Mouse (Mus musculus) stomach, embryonic 16.5 days (tissue): ENCODE results near the gene Fam207a. TPM values are rescaled to one million over a fixed set of nuclear protein-coding genes. Genes with fewer than 3 reads are reported as not detected.

Experiments used
- ATAC-seq: fragments of 200-750 bp; cut with Nextera tagmentation; 2 replicates; pipeline ENCODE4 v1.8.0; 2017; ENCODE audit warnings: moderate number of reproducible peaks, moderate TSS enrichment; ENCODE audit not compliant: insufficient read depth, low FRiP score
- H3K27ac ChIP-seq: fragments of 300-500 bp; sonication (generic); 2 replicates; pipeline ENCODE4 v1.5.1; 2014; ENCODE audit warnings: low read length
- H3K27me3 ChIP-seq: fragments of 300-500 bp; sonication (generic); 2 replicates; pipeline ENCODE4 v1.6.1; 2014; ENCODE audit warnings: low read length, control low read depth, mixed read lengths; ENCODE audit not compliant: control insufficient read depth, insufficient read depth
- H3K36me3 ChIP-seq: fragments of 300-500 bp; sonication (generic); 2 replicates; pipeline ENCODE4 v1.6.1; 2014; ENCODE audit warnings: low read length; ENCODE audit not compliant: control insufficient read depth, insufficient read depth
- H3K4me1 ChIP-seq: fragments of 300-500 bp; sonication (generic); 2 replicates; pipeline ENCODE4 v1.6.1; 2014; ENCODE audit warnings: low read length, control low read depth, mixed read lengths; ENCODE audit not compliant: control insufficient read depth, insufficient read depth
- H3K4me2 ChIP-seq: fragments of 300-500 bp; sonication (generic); 2 replicates; pipeline ENCODE4 v1.6.1; 2014; ENCODE audit warnings: low read depth, low read length, mixed read lengths
- H3K4me3 ChIP-seq: fragments of 300-500 bp; sonication (generic); replicated peaks from 2 replicates; pipeline ENCODE4 v1.5.1; 2014; ENCODE audit warnings: mild to moderate bottlenecking, low read length
- H3K9ac ChIP-seq: fragments of 300-500 bp; sonication (generic); 2 replicates; pipeline ENCODE4 v1.6.1; 2014; ENCODE audit warnings: low read length
- H3K9me3 ChIP-seq: fragments of 300-500 bp; sonication (generic); replicated peaks from 2 replicates; pipeline ENCODE4 v1.6.1; 2016; ENCODE audit warnings: low read length, control low read depth; ENCODE audit not compliant: control insufficient read depth
- WGBS: fragments of 180-500 bp; shearing (Covaris S2); extraction: QIAGEN DNeasy Blood & Tissue Kit; methylation state at CpG from one replicate; pipeline ENCODE4 v1.1.7; 2014; 5-methylcytosine and 5-hydroxymethylcytosine counted together
- polyA plus RNA-seq: library from polyadenylated mRNA; unstranded; fragments of >200 nt; fragmentation: Nextera tagmentation; extraction: Ambion mirVana; gene quantifications from 2 replicates; pipeline ENCODE4 v1.2.1, GENCODE M21; 2015

Gene Fam207a
- polyA plus RNA-seq, 1 experiment from 2014 or later, result 31.0 TPM

- Histone ChIP-seq H3K27me3 (no peaks in the 10 kb centered on the region), H3K4me3 (no peak overlapping the region), H3K4me1 (peaks cover 13% of the 10 kb centered on the region), H3K27ac (peak overlapping the region; percentile 44), H3K9ac (peak overlapping the region; percentile 47), H3K36me3 (peaks cover 13% of the 10 kb centered on the region), H3K9me3 (no peaks in the 10 kb centered on the region), H3K4me2 (0 out of 2 replicates have a peak overlapping the region, but pooled peaks have one; percentile 24)
- WGBS, result 37% methylated on average over 12 of the region's 12 CpGs
- ATAC-seq, result peak; percentile 86
These were observed 6.0 kb downstream of the Fam207a start for GRCm38 (mm10) chr10:77509403-77510187.

- H3K27ac ChIP-seq, result no peak overlapping the region
- no peaks in the 10 kb centered on the region for H3K9me3 ChIP-seq
- H3K27me3 ChIP-seq, result no peaks in the 10 kb centered on the region
- WGBS, result 93% methylated on average over 3 of the region's 3 CpGs
- H3K4me2 ChIP-seq, result no peak overlapping the region
- H3K4me3 ChIP-seq, result no peak overlapping the region
- H3K9ac ChIP-seq, result no peak overlapping the region
- no peak for ATAC-seq
- peaks cover 11% of the 10 kb centered on the region for H3K4me1 ChIP-seq
- H3K36me3 ChIP-seq, result peaks cover 13% of the 10 kb centered on the region
These were observed 6.8 kb downstream of the Fam207a start for GRCm38 (mm10) chr10:77508744-77509143.

GRCm38 (mm10) chr10:77507779-77508178 is 7.8 kb downstream of the Fam207a start:
- H3K27me3 ChIP-seq, result no peaks in the 10 kb centered on the region
- no peak overlapping the region for H3K4me3 ChIP-seq
- no peaks in the 10 kb centered on the region for H3K9me3 ChIP-seq
- peaks cover 11% of the 10 kb centered on the region for H3K4me1 ChIP-seq
- peaks cover 13% of the 10 kb centered on the region for H3K36me3 ChIP-seq
- no peak for ATAC-seq
- H3K27ac ChIP-seq, result no peak overlapping the region
- no peak overlapping the region for H3K4me2 ChIP-seq
- H3K9ac ChIP-seq, result no peak overlapping the region
- WGBS, result 91% methylated on average over 4 of the region's 4 CpGs

GRCm38 (mm10) chr10:77506961-77507577 is 8.5 kb downstream of the Fam207a start:
- Histone ChIP-seq H3K9ac (no peak overlapping the region), H3K4me1 (peaks cover 11% of the 10 kb centered on the region), H3K4me3 (no peak overlapping the region), H3K9me3 (no peaks in the 10 kb centered on the region), H3K36me3 (peaks cover 7% of the 10 kb centered on the region; the same call in 1 of the 2 replicates), H3K27me3 (no peaks in the 10 kb centered on the region), H3K4me2 (no peak overlapping the region), H3K27ac (no peak overlapping the region)
- no peak for ATAC-seq
- WGBS, result 89% methylated on average over 13 of the region's 13 CpGs

- H3K27ac ChIP-seq, result no peak overlapping the region
- no peak overlapping the region for H3K4me2 ChIP-seq
- H3K9ac ChIP-seq, result no peak overlapping the region
- 87% methylated on average over 5 of the region's 5 CpGs for WGBS
- H3K4me1 ChIP-seq, result peaks cover 11% of the 10 kb centered on the region
- no peak overlapping the region for H3K4me3 ChIP-seq
- H3K9me3 ChIP-seq, result no peaks in the 10 kb centered on the region
- H3K27me3 ChIP-seq, result no peaks in the 10 kb centered on the region
- H3K36me3 ChIP-seq, result peaks cover 3% of the 10 kb centered on the region; the same call in 1 of the 2 replicates
- no peak for ATAC-seq
These were observed 9.1 kb downstream of the Fam207a start for GRCm38 (mm10) chr10:77506526-77506925.

- H3K36me3 ChIP-seq, result no peaks in the 10 kb centered on the region
- 87% methylated on average over 6 of the region's 6 CpGs for WGBS
- H3K9me3 ChIP-seq, result no peaks in the 10 kb centered on the region
- peaks cover 8% of the 10 kb centered on the region for H3K4me1 ChIP-seq
- H3K27ac ChIP-seq, result no peak overlapping the region
- no peak overlapping the region for H3K4me2 ChIP-seq
- H3K4me3 ChIP-seq, result no peak overlapping the region
- ATAC-seq, result no peak
- H3K27me3 ChIP-seq, result no peaks in the 10 kb centered on the region
- H3K9ac ChIP-seq, result no peak overlapping the region
These were observed 11.4 kb downstream of the Fam207a start for GRCm38 (mm10) chr10:77504143-77504542.

- H3K4me1 ChIP-seq, result peaks cover 5% of the 10 kb centered on the region
- H3K9ac ChIP-seq, result no peak overlapping the region
- H3K27ac ChIP-seq, result no peak overlapping the region
- H3K36me3 ChIP-seq, result no peaks in the 10 kb centered on the region
- no peak overlapping the region for H3K4me3 ChIP-seq
- 83% methylated on average over 25 of the region's 25 CpGs for WGBS
- no peak overlapping the region for H3K4me2 ChIP-seq
- no peak for ATAC-seq
- H3K9me3 ChIP-seq, result no peaks in the 10 kb centered on the region
- H3K27me3 ChIP-seq, result no peaks in the 10 kb centered on the region
These were observed 12.3 kb downstream of the Fam207a start for GRCm38 (mm10) chr10:77502967-77503922.

- peaks cover 5% of the 10 kb centered on the region for H3K4me1 ChIP-seq
- H3K9me3 ChIP-seq, result no peaks in the 10 kb centered on the region
- no peak overlapping the region for H3K4me2 ChIP-seq
- ATAC-seq, result no peak; the same call in 1 of the 2 replicates
- 42% methylated on average over 14 of the region's 14 CpGs for WGBS
- H3K36me3 ChIP-seq, result no peaks in the 10 kb centered on the region
- no peak overlapping the region for H3K4me3 ChIP-seq
- peak overlapping the region; percentile 16; the same call in 1 of the 2 replicates for H3K9ac ChIP-seq
- H3K27me3 ChIP-seq, result no peaks in the 10 kb centered on the region
- H3K27ac ChIP-seq, result no peak overlapping the region
These were observed 14.9 kb downstream of the Fam207a start for GRCm38 (mm10) chr10:77500636-77501035.
